Mouse (Mus musculus) induced T-regulatory cell, adult 2 months (primary cell): Measurements from ENCODE around the gene Elovl1.

Source experiments
- DNase-seq: peaks from one replicate; pipeline ENCODE4 v3.0.0-alpha.2; 2012; ENCODE audit warnings: low read depth

Elovl1 gene

GRCm38 (mm10) chr4:118429215-118429895 lies 1.5 kb downstream of the Elovl1 start:
- DNase-seq = no peak

DNA sequence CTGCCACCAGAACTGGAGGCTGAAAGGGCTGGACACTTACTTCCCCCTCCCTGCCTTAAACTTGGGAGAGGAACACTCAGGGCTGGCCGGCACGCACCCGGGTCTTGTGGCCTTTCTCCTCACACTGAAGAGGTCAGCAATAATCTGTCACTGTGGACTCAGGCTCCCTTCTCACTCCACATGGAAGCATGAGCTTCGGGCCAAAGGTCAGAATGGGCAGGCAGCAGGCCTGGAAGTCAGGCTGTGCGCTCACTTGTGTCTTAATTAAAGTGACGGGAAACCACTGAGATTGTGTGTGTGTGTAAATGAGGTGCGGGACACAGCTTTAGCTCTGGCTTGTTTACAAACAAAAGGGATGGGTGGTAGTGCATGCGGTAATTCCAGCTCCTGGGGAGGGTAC lies 4.4 kb downstream of the Elovl1 start:
- no peak for DNase-seq

GRCm38 (mm10) chr4:118436820-118437603 lies 9.1 kb downstream of the Elovl1 start, which contains the start of gene Cdc20:
Cdc20 (minus strand) TSS chr4:118437352.
- peak; percentile 97 for DNase-seq

- peak; percentile 68 for DNase-seq
These were observed 9.9 kb downstream of the Elovl1 start for GRCm38 (mm10) chr4:118437829-118438253.

GRCm38 (mm10) chr4:118445088-118445487 lies 17.2 kb downstream of the Elovl1 start:
- no peak for DNase-seq

DNA sequence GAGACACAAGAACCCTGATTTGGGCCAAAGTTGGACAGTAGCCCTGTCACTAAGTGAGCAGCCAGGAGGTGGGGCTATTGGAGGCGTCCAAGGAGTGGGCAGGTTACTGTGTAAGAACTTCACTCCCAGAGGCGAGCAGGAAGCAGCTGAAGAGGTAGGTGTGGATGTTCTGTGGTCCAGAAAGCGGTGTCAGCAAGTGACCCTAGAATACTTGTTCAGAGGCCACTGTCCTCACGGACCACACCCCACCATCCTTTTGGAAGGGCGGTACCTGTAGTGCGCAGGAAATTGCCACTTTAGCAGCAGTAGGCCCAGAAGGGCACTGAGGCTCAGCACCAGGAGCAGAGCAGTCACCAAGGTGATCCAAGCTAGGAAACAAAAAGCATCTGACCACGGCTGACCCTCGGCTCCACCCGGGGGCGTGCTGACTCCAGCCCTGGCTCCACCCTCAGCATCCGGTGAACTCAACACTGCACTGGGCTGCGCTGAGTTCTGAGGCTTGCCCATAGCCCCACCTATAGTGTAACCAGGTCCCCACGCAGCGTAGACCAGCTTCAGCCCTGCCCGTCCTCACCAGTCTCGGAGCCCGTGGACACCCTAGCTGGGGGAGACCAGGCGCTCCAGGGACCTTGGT lies 18.0 kb downstream of the Elovl1 start:
- DNase-seq = no peak

DNA sequence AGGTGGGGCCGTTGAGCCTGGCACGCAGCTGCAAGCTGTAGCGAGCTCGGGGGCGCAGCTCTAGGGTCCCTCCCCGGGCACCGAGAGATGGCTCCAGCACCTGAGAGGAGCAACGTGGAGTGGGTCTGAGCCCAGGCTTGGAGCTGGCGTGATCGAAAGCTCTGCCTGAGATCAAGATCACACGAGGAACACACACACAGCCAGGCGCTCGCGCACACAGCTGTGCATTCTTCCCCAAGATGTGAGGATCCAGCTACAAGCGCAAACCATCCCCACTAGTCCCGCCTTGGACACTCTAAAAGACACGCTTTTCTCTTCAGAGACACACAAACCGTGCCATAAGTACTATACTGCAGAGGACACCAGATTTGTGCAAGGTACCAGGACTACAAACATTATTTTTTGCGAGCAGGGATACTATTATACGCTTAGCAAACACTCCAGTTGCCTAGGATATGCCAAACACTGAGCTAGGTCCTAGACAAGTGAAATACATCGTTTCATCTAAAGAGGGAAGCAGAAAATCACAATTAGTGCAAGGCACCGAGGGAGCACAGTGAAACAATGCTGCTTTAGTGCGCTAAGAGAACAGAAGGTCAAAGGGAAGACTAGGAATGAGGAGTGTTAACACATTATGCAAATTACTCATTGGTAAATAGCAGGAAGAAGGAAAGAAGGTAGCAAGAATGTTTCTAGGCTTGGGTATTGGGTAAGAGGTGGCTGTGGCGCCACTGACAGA lies 18.7 kb downstream of the Elovl1 start:
- DNase-seq = no peak

DNA sequence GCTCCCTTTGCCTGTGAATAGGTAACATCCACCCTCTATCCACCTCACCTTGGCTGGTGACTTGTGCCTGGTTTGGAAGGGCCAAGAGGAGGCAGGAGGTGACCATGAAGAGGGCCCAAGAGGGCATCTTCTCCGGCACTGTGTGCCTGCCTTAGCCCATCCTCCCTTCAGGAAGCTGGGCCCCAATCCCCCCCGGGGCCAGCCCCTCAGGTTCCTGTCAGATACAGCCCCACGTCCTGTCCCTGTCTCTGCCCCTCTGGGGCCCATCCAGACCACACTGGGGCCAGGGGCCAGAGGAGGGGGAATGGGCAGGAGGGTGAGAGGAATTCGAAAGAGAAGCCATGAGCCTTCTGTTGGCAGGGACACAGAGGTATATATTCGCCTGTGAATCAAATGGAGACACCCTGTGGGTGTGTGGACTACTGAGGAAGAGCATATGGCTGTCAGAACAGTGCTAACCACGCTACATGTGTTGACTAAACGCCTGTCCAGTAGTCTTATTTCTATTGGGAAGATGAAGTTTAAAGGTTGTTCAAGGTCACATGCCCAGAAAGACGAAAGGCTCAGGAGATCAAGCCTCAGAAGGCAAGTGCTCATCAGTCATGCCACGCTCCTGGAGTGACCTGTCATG lies 29.6 kb downstream of the Elovl1 start, which contains the start of gene Mpl:
Gene Mpl (minus strand): TSS at position 169 of the 631 bp plus-strand sequence.
- DNase-seq = no peak

- DNase-seq = no peak
These were observed 37.1 kb downstream of the Elovl1 start for GRCm38 (mm10) chr4:118464956-118465355.

GRCm38 (mm10) chr4:118465697-118466163 lies 37.8 kb downstream of the Elovl1 start:
- no peak for DNase-seq

GRCm38 (mm10) chr4:118471281-118471680 lies 43.4 kb downstream of the Elovl1 start:
- DNase-seq = no peak

- no peak for DNase-seq
These were observed 44.8 kb downstream of the Elovl1 start for GRCm38 (mm10) chr4:118472687-118473086.

DNA sequence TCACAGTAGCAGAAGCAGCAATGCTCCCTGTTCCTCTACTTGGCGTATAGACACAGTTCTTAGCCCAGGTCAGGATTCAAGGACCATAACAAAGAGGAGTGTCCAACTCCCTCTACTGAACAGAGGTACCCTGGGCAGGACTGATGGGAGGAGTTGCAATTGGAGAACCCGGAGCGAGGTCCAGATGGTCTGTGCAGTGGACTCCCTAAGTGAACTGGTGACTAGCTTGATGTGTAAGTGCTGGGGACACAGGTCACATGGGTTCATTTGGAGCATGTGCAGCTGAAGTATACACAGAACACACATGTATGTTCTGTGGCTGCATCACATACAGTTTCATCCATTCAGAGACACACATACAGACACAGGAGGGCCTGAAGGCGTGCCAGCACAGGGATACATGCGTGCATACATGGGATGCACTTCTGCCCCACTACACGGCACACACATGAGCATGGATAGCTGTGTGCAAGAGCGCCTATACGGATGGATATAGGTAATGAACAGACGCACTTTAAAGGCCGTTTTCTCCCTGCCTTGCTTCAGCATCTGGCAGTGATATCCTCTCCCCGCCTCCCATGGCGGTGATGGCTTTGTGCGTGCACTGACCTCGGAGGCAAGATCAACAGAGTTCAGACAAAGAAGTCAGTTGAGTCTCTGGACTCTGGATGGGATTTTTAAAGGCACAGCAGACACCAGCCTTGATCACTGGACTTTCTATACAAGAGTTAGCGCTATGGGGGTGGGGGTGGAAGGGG lies 49.1 kb downstream of the Elovl1 start:
- DNase-seq = no peak
